Mouse (Mus musculus): ENCODE results near the gene Haspin.

GRCm38 (mm10) chr11:73176186-73176585 lies 38.1 kb upstream of the Haspin start:
- no peak for TF ChIP-seq POLR2A (IDR thresholded peaks at IDR 0.05; ENCODE audit: low read depth, low read length)
- no peak for TF ChIP-seq CTCF (IDR thresholded peaks at IDR 0.05; ENCODE audit: borderline replicate concordance, insufficient read depth, low read length)

Data from embryonic fibroblast, embryonic 13.5 days (primary cell).